Mouse (Mus musculus) forebrain, embryonic 15.5 days (tissue): ENCODE measurements around the gene Nmi. TPM values are rescaled to one million over a fixed set of nuclear protein-coding genes. Genes with fewer than 3 reads are reported as not detected.
A peak's percentile ranks its signal among the peaks of the same experiment; 100 is the strongest.
"Not testable (repeated sequence)": the region's sequence is repeated elsewhere in the genome, so short reads cannot be mapped to it uniquely, and the experiment has no call there.

Experiments
- ATAC-seq: fragments of 200-750 bp; cut with Nextera tagmentation; replicated peaks from 2 replicates; pipeline ENCODE4 v1.8.0; 2017; ENCODE audit warnings: mild to moderate bottlenecking, moderate TSS enrichment, moderate library complexity
- H3K27ac ChIP-seq: fragments of 300-500 bp; sonication (generic); replicated peaks from 2 replicates; pipeline ENCODE4 v1.5.1; 2015; ENCODE audit warnings: mild to moderate bottlenecking, inconsistent platforms
- H3K27me3 ChIP-seq: fragments of 300-500 bp; sonication (generic); 2 replicates; pipeline ENCODE4 v1.6.1; 2015; ENCODE audit warnings: inconsistent platforms
- H3K36me3 ChIP-seq: fragments of 300-500 bp; sonication (generic); 2 replicates; pipeline ENCODE4 v1.6.1; 2015; ENCODE audit warnings: mild to moderate bottlenecking, inconsistent platforms
- H3K4me1 ChIP-seq: fragments of 300-500 bp; sonication (generic); 2 replicates; pipeline ENCODE4 v1.6.1; 2015; ENCODE audit warnings: inconsistent platforms
- H3K4me2 ChIP-seq: fragments of 300-500 bp; sonication (generic); replicated peaks from 2 replicates; pipeline ENCODE4 v1.6.1; 2015; ENCODE audit warnings: mild to moderate bottlenecking, inconsistent platforms
- H3K4me3 ChIP-seq: fragments of 300-500 bp; sonication (generic); 2 replicates; pipeline ENCODE4 v1.5.1; 2015; ENCODE audit warnings: mild to moderate bottlenecking, inconsistent platforms
- H3K9ac ChIP-seq: fragments of 300-500 bp; sonication (generic); replicated peaks from 2 replicates; pipeline ENCODE4 v1.6.1; 2015; ENCODE audit warnings: mild to moderate bottlenecking, inconsistent platforms
- H3K9me3 ChIP-seq: fragments of 300-500 bp; sonication (generic); 2 replicates; pipeline ENCODE4 v1.6.1; 2016; ENCODE audit warnings: inconsistent platforms
- WGBS: fragments of 180-500 bp; shearing (Covaris S2); methylation state at CpG from one replicate; pipeline ENCODE4 v1.1.7; 2015; ENCODE audit warnings: mixed read lengths; 5-methylcytosine and 5-hydroxymethylcytosine counted together
- polyA plus RNA-seq: library from polyadenylated mRNA; unstranded; fragments of >200 nt; fragmentation: Nextera tagmentation; extraction: Ambion mirVana; gene quantifications from 2 replicates; pipeline ENCODE4 v1.2.1, GENCODE M21; 2015

Nmi gene
- polyA plus RNA-seq: 4.7 and 6.0 TPM in 2 replicates

- Histone ChIP-seq H3K4me2 (peak within 1 kb of the TSS; percentile 92), H3K27me3 (no peaks in the 10 kb centered on the region), H3K4me3 (peak within 1 kb of the TSS; percentile 61), H3K36me3 (no peaks in the 10 kb centered on the region), H3K9ac (peak within 1 kb of the TSS; percentile 67), H3K9me3 (no peaks in the 10 kb centered on the region), H3K27ac (peak within 1 kb of the TSS; percentile 52; the same call in 1 of the 2 replicates), H3K4me1 (peaks cover 14% of the 10 kb centered on the region)
- WGBS: 69% methylated on average over 9 of the region's 9 CpGs
- ATAC-seq: peak; percentile 70
Observed at GRCm38 (mm10) chr2:51973410-51973968, at the start of gene Nmi. Gene Nmi, minus strand, starts transcription at chr2:51973494.

- Histone ChIP-seq H3K9me3 (no peaks in the 10 kb centered on the region), H3K27me3 (no peaks in the 10 kb centered on the region), H3K36me3 (no peaks in the 10 kb centered on the region), H3K4me2 (no peak overlapping the region), H3K27ac (no peak overlapping the region), H3K4me3 (no peak overlapping the region), H3K9ac (no peak overlapping the region), H3K4me1 (no peaks in the 10 kb centered on the region)
- no peak for ATAC-seq
- 21% methylated on average over 7 of the region's 7 CpGs for WGBS
Observed at GRCm38 (mm10) chr2:52016361-52016760, 43.1 kb upstream of the Nmi start.

GRCm38 (mm10) chr2:52013306-52013820, 40.1 kb upstream of the Nmi start:
- no peak for ATAC-seq
- WGBS: 59% methylated on average over 9 of the region's 9 CpGs
- H3K4me2 ChIP-seq: no peak overlapping the region

GRCm38 (mm10) chr2:52011820-52012219, 38.5 kb upstream of the Nmi start:
- H3K27me3 ChIP-seq, H3K4me3 ChIP-seq, H3K4me1 ChIP-seq, H3K4me2 ChIP-seq, H3K27ac ChIP-seq, H3K9ac ChIP-seq, H3K36me3 ChIP-seq, H3K9me3 ChIP-seq, ATAC-seq: not testable (repeated sequence)
- WGBS: 81% methylated on average over 3 of the region's 3 CpGs

More at GRCm38 (mm10) chr2:52013306-52013820, 40.1 kb upstream of the Nmi start:
- H3K9ac ChIP-seq: no peak overlapping the region
- no peak overlapping the region for H3K27ac ChIP-seq
- H3K36me3 ChIP-seq: no peaks in the 10 kb centered on the region
- H3K9me3 ChIP-seq: no peaks in the 10 kb centered on the region
- H3K4me3 ChIP-seq: no peak overlapping the region
- H3K27me3 ChIP-seq: no peaks in the 10 kb centered on the region
- H3K4me1 ChIP-seq: no peaks in the 10 kb centered on the region

- 71% methylated on average over 3 of the region's 3 CpGs for WGBS
- ATAC-seq: no peak
- H3K4me1 ChIP-seq: no peaks in the 10 kb centered on the region
Observed at GRCm38 (mm10) chr2:52006380-52006779, 33.1 kb upstream of the Nmi start.

GRCm38 (mm10) chr2:52002299-52002698, 29.0 kb upstream of the Nmi start:
- WGBS: 94% methylated on average over 10 of the region's 10 CpGs
- not testable (repeated sequence) for ATAC-seq, H3K27ac ChIP-seq, H3K27me3 ChIP-seq, H3K36me3 ChIP-seq, H3K4me3 ChIP-seq, H3K9ac ChIP-seq, H3K4me2 ChIP-seq, H3K4me1 ChIP-seq, H3K9me3 ChIP-seq

More at GRCm38 (mm10) chr2:52006380-52006779, 33.1 kb upstream of the Nmi start:
- H3K9me3 ChIP-seq: no peaks in the 10 kb centered on the region
- no peaks in the 10 kb centered on the region for H3K36me3 ChIP-seq
- no peaks in the 10 kb centered on the region for H3K27me3 ChIP-seq
- no peak overlapping the region for H3K27ac ChIP-seq
- no peak overlapping the region for H3K4me3 ChIP-seq
- no peak overlapping the region for H3K9ac ChIP-seq
- no peak overlapping the region for H3K4me2 ChIP-seq

GRCm38 (mm10) chr2:52001521-52001920, 28.2 kb upstream of the Nmi start:
- WGBS: 92% methylated on average over 8 of the region's 8 CpGs
- H3K9ac ChIP-seq: no peak overlapping the region

GRCm38 (mm10) chr2:51999996-52000395, 26.7 kb upstream of the Nmi start:
- H3K36me3 ChIP-seq: no peaks in the 10 kb centered on the region
- no peaks in the 10 kb centered on the region for H3K9me3 ChIP-seq
- no peak overlapping the region for H3K4me2 ChIP-seq
- no peaks in the 10 kb centered on the region for H3K27me3 ChIP-seq
- no peak overlapping the region for H3K27ac ChIP-seq
- no peak overlapping the region for H3K9ac ChIP-seq
- no peaks in the 10 kb centered on the region for H3K4me1 ChIP-seq
- 52% methylated on average over 7 of the region's 7 CpGs for WGBS
- no peak overlapping the region for H3K4me3 ChIP-seq
- ATAC-seq: no peak

More at GRCm38 (mm10) chr2:52001521-52001920, 28.2 kb upstream of the Nmi start:
- H3K4me1 ChIP-seq: no peaks in the 10 kb centered on the region
- ATAC-seq: no peak
- no peak overlapping the region for H3K4me3 ChIP-seq
- H3K27me3 ChIP-seq: no peaks in the 10 kb centered on the region
- no peak overlapping the region for H3K4me2 ChIP-seq
- H3K27ac ChIP-seq: no peak overlapping the region
- no peaks in the 10 kb centered on the region for H3K9me3 ChIP-seq
- H3K36me3 ChIP-seq: no peaks in the 10 kb centered on the region

- Histone ChIP-seq H3K9me3 (no peaks in the 10 kb centered on the region), H3K4me2 (no peak overlapping the region), H3K4me3 (no peak overlapping the region), H3K9ac (no peak overlapping the region), H3K36me3 (no peaks in the 10 kb centered on the region), H3K27me3 (no peaks in the 10 kb centered on the region), H3K4me1 (no peaks in the 10 kb centered on the region), H3K27ac (no peak overlapping the region)
- ATAC-seq: no peak
- 95% methylated on average over 6 of the region's 6 CpGs for WGBS
Observed at GRCm38 (mm10) chr2:51991447-51991846, 18.2 kb upstream of the Nmi start.

- Histone ChIP-seq H3K27me3 (no peaks in the 10 kb centered on the region), H3K9ac (no peak overlapping the region), H3K9me3 (no peaks in the 10 kb centered on the region), H3K4me3 (no peak overlapping the region), H3K36me3 (no peaks in the 10 kb centered on the region), H3K27ac (no peak overlapping the region), H3K4me2 (no peak overlapping the region), H3K4me1 (no peaks in the 10 kb centered on the region)
- 89% methylated on average over 2 of the region's 2 CpGs for WGBS
- no peak for ATAC-seq
Observed at GRCm38 (mm10) chr2:51989559-51989958, 16.3 kb upstream of the Nmi start.

GRCm38 (mm10) chr2:51986695-51987094, 13.4 kb upstream of the Nmi start:
- ATAC-seq: no peak
- H3K27ac ChIP-seq: no peak overlapping the region
- H3K9me3 ChIP-seq: no peaks in the 10 kb centered on the region
- no peaks in the 10 kb centered on the region; the same call in 1 of the 2 replicates for H3K4me1 ChIP-seq
- H3K36me3 ChIP-seq: no peaks in the 10 kb centered on the region
- no peak overlapping the region for H3K4me2 ChIP-seq
- H3K27me3 ChIP-seq: no peaks in the 10 kb centered on the region
- H3K4me3 ChIP-seq: no peak overlapping the region
- WGBS: 87% methylated on average over 5 of the region's 5 CpGs
- H3K9ac ChIP-seq: no peak overlapping the region

- H3K9me3 ChIP-seq: no peaks in the 10 kb centered on the region
- no peak overlapping the region for H3K9ac ChIP-seq
- H3K36me3 ChIP-seq: no peaks in the 10 kb centered on the region
- ATAC-seq: no peak
- WGBS: 72% methylated on average over 9 of the region's 9 CpGs
- H3K4me2 ChIP-seq: no peak overlapping the region
- no peaks in the 10 kb centered on the region for H3K27me3 ChIP-seq
- H3K4me1 ChIP-seq: no peaks in the 10 kb centered on the region; the same call in 1 of the 2 replicates
- no peak overlapping the region for H3K4me3 ChIP-seq
- no peak overlapping the region for H3K27ac ChIP-seq
Observed at GRCm38 (mm10) chr2:51986157-51986556, 12.9 kb upstream of the Nmi start.

GRCm38 (mm10) chr2:51985241-51985640, 11.9 kb upstream of the Nmi start:
- no peak for ATAC-seq
- WGBS: 95% methylated on average over 10 of the region's 10 CpGs

More at GRCm38 (mm10) chr2:51985241-51985640, 11.9 kb upstream of the Nmi start:
- H3K4me1 ChIP-seq: no peaks in the 10 kb centered on the region; the same call in 1 of the 2 replicates
- no peaks in the 10 kb centered on the region for H3K27me3 ChIP-seq
- H3K27ac ChIP-seq: no peak overlapping the region
- no peak overlapping the region for H3K9ac ChIP-seq
- H3K4me2 ChIP-seq: no peak overlapping the region
- H3K36me3 ChIP-seq: no peaks in the 10 kb centered on the region
- H3K4me3 ChIP-seq: no peak overlapping the region
- H3K9me3 ChIP-seq: no peaks in the 10 kb centered on the region
